Mouse (Mus musculus) v-Abl transformed pro-B cells (cell line): ENCODE results near the gene Adrb1.

Experiments used
- in situ Hi-C, 2 experiments: fragments of 400-800 bp; cut with MboI; formaldehyde crosslinking; loops; one replicate each; pipeline ENCODE4 v1.15.1; 2025; ENCODE audit not compliant: unreplicated experiment in 2 of 2

Adrb1 gene

DNA sequence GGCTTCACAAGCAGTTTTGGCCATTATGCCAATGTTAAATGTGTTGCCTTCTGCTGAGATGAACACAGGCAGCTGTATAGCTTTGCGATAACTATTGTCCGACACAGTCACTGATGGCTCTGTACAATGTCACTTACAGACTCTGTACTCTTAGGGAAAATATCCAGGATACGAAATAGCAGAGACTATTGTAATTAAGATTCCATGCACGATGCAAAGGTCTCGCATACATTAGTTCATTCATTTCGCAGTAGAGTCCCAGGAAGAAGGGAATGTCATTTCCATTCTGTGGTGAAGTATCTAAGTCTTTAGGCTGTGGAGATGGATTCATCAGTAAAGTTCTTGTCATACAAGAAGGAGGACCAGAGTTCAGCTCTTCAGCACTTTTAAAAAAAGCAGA is 20.0 kb upstream of the Adrb1 start:
- in situ Hi-C loops, result no loop called here

DNA sequence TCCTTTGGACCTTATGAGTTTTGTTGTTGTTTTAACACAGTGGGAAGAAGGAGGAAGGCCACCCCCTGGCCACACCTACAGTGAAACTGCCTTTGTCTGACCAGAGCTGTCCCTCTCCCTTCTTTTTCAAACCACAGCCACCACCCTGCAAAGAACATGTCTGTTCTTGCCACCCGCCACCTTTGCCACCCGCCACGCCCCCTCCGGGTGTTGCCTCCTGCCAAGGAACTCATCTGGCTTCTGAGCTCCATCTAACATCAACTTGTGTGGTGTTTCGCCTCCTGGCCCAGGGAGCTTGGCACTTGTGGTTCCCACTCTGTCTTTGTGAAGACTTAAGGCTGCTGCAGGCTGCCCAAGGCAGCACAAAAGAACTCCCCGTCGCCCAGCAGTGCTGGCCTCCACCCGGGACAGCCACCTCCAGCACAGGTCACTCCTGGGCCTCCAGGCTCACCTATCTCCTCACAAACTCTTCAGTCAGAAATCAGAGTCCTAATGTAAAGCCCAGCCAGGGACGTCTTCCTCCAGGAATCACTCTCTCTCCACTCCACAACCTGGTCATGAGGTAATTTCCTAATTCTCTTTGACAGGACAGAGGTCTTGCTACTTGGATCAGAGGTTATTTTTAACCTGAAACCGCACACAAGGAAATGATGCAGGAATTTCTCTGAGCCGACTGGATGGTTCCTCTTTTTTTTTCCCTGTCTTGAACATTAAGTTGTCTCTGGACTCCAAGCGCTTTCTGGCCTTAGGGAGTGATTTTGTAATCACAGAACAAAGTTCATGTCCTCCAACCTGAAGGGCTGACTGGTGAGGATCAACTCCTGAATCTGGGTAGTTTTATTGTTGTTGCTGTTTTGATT is 18.5 kb upstream of the Adrb1 start:
- in situ Hi-C loops, result no loop called here

DNA sequence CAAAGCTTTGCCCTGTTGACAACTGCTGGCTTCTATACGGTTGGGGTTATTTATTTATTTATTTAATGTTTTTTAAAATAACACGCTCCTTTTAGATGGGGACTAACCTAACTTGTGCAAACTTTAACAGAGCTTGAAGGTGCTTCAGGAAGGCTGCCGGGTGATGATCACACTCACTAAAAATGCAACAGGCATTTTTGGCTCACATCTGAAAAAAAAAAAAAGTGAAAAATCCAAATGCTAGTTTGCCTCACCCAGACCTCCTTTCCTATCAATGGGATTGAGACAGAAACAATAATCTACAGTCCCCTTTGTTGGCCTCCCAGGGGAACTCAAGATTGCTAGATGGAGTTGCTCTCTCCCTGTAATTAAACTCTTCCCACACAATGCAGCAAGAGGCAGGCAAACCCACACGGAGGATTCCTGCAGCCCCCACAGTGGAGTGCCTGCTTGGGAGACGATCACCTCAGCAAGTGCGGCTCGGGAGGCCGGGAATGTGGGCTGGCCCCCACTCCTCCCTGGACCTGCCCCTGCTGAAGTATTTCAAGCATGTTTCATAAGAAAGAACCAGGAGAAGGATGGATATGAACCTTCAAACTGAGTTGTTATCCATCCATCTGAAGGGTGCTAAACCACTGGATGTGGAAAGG is 16.8 kb upstream of the Adrb1 start:
- in situ Hi-C loops, result no loop called here

DNA sequence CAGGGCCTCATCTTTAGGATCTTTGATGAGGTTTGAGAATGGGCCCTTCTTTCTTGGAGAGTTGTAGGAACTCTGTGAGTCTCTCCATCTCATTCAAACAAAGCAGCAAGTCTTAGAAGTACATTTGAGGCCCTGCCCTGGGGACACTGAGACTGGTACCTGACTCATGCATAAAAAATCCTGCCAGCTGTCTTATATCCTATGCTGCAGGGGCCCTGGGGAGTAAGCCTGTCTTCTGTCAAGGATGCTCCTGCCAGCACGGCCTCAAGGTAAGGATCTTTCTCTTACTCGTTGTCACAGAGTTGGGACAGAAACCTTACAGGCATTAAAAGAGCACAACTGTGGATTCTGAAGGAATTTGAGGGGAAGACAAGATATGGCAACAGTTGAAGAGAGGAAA is 13.2 kb upstream of the Adrb1 start:
- in situ Hi-C loops, result no loop called here

DNA sequence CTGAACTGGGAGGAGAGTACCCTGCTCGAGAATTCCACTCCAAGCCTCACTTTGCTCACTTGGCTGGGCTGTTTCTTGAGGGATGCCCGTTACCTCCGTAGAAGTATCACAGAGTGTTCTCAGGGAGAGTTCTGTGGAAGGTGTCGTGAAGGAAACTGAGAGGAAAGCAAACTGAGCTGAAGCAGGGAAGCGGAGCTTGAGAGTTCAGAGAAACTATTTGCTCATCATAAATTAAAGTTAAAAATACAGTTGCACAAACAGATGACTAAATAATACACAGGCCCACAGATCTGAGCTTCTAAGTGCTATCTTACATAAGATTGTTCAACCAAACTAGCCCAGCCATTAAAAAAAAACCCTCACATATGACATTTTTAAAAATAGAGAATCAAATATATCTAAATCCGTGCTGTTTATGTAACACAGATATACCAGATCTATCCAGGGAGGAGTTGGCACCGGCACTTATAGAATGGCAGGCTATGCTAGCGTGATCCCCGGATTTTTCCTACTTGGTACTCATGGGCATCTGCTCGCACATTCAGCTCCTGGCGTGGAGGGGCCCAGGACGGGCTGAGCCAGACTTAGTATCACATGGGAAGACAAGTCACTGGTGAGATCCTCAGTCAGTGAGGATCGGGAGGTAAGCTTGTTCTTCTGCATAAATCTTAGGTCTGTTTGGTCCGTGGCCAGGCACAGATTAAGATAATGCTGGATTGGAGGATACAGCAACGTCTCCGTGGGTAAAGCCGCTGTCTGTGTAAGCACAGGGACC is 11.7 kb upstream of the Adrb1 start:
- in situ Hi-C loops, result no loop called here

GRCm38 (mm10) chr19:56713613-56714012 is 8.4 kb upstream of the Adrb1 start:
- in situ Hi-C loops, result no loop called here

- in situ Hi-C loops, result no loop called here
These were observed 7.3 kb upstream of the Adrb1 start for GRCm38 (mm10) chr19:56714661-56715170.

DNA sequence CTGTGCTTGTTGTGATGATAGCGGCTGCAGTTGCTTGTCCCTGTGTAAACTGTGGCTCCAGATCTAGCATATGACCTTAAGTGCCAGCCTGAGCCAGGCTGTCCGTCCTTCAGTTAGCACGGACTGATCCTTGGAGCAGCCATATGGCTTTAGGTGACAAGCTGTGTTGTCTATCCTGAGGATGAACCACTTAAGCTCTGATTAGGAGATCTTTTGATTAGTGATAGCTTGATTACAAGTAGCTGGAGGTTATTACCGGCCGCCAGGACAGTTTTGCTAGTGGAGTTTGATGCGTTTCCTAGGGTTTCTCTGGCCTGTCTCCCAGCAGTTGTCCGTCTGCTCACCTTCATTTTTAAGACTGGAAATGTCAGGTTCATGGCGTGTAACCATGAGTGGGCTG is 4.0 kb upstream of the Adrb1 start:
- in situ Hi-C loops, result no loop called here

GRCm38 (mm10) chr19:56720882-56721281 is 1.1 kb upstream of the Adrb1 start:
- in situ Hi-C loops, result no loop called here

DNA sequence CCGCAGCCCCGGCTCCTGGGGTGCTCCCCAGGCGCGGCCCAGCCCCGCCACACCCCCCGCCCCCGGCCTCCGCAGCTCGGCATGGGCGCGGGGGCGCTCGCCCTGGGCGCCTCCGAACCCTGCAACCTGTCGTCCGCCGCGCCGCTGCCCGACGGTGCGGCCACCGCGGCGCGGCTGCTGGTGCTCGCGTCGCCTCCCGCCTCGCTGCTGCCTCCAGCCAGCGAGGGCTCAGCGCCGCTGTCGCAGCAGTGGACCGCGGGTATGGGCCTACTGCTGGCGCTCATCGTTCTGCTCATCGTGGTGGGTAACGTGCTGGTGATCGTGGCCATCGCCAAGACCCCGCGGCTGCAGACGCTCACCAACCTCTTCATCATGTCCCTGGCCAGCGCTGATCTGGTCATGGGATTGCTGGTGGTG is 300 bp downstream of the Adrb1 start:
- in situ Hi-C loops, result no loop called here

DNA sequence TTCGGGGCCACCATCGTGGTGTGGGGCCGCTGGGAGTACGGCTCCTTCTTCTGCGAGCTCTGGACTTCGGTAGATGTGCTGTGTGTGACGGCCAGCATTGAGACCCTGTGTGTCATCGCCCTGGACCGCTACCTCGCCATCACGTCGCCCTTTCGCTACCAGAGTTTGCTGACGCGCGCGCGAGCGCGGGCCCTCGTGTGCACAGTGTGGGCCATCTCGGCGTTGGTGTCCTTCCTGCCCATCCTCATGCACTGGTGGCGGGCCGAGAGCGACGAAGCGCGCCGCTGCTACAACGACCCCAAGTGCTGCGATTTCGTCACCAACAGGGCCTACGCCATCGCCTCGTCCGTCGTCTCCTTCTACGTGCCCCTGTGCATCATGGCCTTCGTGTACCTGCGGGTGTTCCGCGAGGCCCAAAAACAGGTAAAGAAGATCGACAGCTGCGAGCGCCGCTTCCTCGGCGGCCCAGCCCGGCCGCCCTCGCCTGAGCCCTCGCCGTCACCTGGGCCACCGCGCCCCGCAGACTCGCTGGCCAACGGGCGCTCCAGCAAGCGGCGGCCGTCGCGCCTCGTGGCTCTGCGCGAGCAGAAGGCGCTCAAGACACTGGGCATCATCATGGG is 822 bp downstream of the Adrb1 start:
- in situ Hi-C loops, result no loop called here

- in situ Hi-C loops, result no loop called here
These were observed 1.5 kb downstream of the Adrb1 start for GRCm38 (mm10) chr19:56723331-56724125.

DNA sequence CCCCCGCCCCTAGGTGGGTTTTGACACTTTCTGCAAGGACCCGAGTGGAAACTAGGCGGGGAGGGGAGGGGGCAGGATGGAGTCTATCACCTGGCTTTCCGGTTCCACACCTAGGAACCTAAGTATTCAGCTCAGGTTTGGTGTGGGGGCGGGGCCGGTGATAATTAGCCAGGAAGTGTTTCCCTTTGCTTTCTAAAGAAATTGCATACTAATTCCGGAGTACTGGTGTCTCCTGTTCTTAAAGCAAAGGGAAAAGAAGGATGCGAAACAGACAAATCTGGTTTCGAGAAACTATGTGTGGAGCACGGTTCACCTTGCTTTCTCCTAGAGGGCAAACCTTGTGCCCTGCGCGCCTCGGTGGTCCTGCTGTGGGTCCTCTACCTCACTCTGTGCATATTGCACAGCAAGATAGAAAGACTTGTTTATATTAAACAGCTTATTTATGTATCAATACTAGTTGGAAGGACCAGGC is 2.2 kb downstream of the Adrb1 start:
- in situ Hi-C loops, result no loop called here

- in situ Hi-C loops, result no loop called here
These were observed 5.3 kb downstream of the Adrb1 start for GRCm38 (mm10) chr19:56727170-56727877.

DNA sequence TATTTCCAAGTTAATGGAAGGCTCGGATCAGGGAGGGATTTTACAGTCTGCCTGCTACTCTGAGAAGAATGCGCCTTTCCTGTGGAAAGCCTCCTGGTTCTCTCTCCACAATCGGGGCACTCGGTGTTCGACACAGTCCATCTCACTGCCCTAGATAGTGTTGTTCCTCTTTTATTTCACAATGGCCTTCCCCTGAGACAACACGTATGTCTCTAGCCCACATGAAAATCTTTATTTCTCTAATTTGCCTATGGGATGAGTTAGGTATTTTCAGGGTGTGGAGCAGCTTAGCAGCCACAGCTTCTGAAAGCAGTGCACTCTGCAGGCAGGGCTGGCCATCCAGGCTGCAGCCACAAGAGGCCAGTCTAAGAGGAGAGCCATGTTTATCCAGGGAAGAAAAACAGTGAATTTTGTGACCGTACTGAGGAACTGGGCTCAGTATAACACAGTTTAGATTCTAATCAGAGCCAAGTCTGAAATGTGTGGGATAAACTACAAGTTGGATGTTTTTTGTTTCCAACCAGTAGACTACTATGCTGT is 12.1 kb downstream of the Adrb1 start:
- in situ Hi-C loops, result no loop called here

- in situ Hi-C loops, result no loop called here
These were observed 13.7 kb downstream of the Adrb1 start for GRCm38 (mm10) chr19:56735747-56736146.

DNA sequence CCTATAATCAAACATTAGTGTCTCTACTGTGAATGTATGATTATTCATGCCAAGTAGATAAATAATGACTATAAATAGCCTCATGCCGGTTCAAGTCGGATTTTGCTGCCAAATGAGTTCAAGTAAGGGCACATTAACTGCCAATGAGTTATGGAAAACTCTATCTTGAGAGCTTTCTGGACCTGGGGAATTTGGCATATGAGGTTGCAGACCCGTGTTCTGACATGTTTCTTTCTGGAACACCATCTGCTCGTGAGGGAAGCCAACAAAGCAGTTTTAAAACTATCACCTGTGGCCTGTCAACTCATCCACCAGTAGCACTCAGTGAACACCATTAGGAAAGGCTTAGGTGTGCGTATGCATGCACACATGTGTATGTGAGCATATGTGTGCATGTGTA is 14.3 kb downstream of the Adrb1 start:
- in situ Hi-C loops, result no loop called here

GRCm38 (mm10) chr19:56745061-56745460 is 23.1 kb downstream of the Adrb1 start:
- in situ Hi-C loops, result no loop called here

DNA sequence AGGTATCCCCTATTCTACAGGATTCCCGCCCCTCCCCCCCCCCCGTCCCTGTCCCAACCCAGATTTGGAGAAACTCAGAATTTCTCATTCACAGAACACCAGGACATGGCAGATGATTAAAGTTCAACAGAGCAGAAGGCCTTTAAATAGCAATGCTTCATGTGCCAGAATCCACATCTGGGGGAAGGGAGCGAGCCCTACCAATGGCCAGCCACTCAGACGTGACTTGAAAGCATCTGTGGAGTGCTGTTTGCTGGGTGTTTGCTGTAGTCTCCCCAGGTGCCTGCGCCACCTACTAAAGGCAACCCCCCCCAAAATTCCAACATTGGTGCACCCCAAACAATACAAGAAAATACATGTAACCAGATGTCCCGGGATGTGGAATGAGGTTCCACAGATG is 23.5 kb downstream of the Adrb1 start:
- in situ Hi-C loops, result no loop called here
